Mouse (Mus musculus) thymus, adult 2 months (tissue): ENCODE measurements at regions not wholly inside any gene's neighbourhood (a gene's known extent, or its start where the extent isn't known, plus 50 kb on each side); places are given as distances from the start of the nearest gene placed in this dataset.

Experiments
- CTCF ChIP-seq: fragments of 200-500 bp; IDR thresholded peaks from 2 replicates; pipeline ENCODE4 v1.5.1; 2012; ENCODE audit warnings: mild to moderate bottlenecking, control low read depth, low read length, moderate library complexity, borderline replicate concordance; ENCODE audit not compliant: control insufficient read depth, poor library complexity, insufficient read depth; ENCODE audit errors: extremely low read depth
- POLR2A ChIP-seq: fragments of 200-500 bp; IDR thresholded peaks from 2 replicates; pipeline ENCODE4 v1.6.1; 2012; ENCODE audit warnings: mild to moderate bottlenecking, low read length, control low read depth, moderate library complexity; ENCODE audit not compliant: control insufficient read depth, poor library complexity, insufficient read depth; ENCODE audit errors: extremely low read depth

DNA sequence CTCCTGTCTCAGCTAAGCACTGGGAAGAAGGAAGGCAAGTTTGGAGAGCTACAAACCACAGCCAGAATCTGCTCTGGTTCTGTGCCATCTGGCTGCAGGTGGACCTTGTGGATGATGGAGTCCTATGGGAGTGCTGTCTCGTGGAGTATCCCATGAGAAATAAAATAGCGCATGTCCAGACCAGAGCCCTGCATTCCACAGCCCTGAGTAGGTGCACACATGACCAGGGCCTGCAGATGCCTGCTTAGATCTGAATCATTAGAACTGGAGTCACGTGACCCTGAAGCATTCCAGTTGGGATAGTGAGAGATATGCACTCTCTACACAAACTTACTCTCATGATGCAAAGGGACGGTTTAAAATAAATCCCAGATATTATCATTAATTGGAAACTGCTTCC, 211.6 kb downstream of the Cxcl12 start:
- TF ChIP-seq POLR2A, result no peak
- no peak for TF ChIP-seq CTCF
